Mouse (Mus musculus): ENCODE data around the gene Cdc20b. TPM values are rescaled to one million over a fixed set of nuclear protein-coding genes. Genes with fewer than 3 reads are reported as not detected.

Gene Cdc20b
- polyA plus RNA-seq, 1 experiment from 2014 or later: not detected

MicroRNA genes within 50 kb of the gene (microRNA counts, 519-probe panel; counts per million panel counts)
- 2,315 counts per million, percentile 50 among the panel's probes with 10 or more counts for microRNA mmu-miR-449a
- 1,606 counts per million, percentile 15 among the panel's probes with 10 or more counts for microRNA mmu-miR-449b
- 60.7 counts per million for microRNA mmu-miR-449c

Small RNAs within 50 kb of the gene (microRNA-seq; reads per million reads assigned to microRNA genes)
- gene Mir449a (184 reads per million, percentile 60 among the genes with 10 or more reads in this experiment), gene Mir449b (not detected), gene Mir449c (not detected)

Other genes starting within 250 kb of the Cdc20b start
- 42.6 and 44.4 TPM in 2 replicates for gene Plpp1, start 234.3 kb upstream of the Cdc20b start, polyA plus RNA-seq (2015; fragmentation: Nextera tagmentation; extraction: Ambion mirVana)
- gene Mtrex, start 107.7 kb upstream of the Cdc20b start, polyA plus RNA-seq (2015; fragmentation: Nextera tagmentation; extraction: Ambion mirVana): 29.5 and 31.9 TPM in 2 replicates
- gene Dhx29, start 107.7 kb upstream of the Cdc20b start, polyA plus RNA-seq (2015; fragmentation: Nextera tagmentation; extraction: Ambion mirVana): 4.2 and 4.9 TPM in 2 replicates
- 0.19 and 0.34 TPM in 2 replicates for gene Ccno, start 47.3 kb upstream of the Cdc20b start, polyA plus RNA-seq (2015; fragmentation: Nextera tagmentation; extraction: Ambion mirVana)
- not detected in 2 replicates for gene Mcidas, start 41.3 kb upstream of the Cdc20b start, polyA plus RNA-seq (2015; fragmentation: Nextera tagmentation; extraction: Ambion mirVana)
- 4.4 and 6.3 TPM in 2 replicates for gene Gpx8, start 11.3 kb downstream of the Cdc20b start, polyA plus RNA-seq (2015; fragmentation: Nextera tagmentation; extraction: Ambion mirVana)
- gene Gzma, start 65.9 kb downstream of the Cdc20b start, polyA plus RNA-seq (2015; fragmentation: Nextera tagmentation; extraction: Ambion mirVana): 3.4 and 5.7 TPM in 2 replicates
- gene Esm1, start 174.5 kb downstream of the Cdc20b start, polyA plus RNA-seq (2015; fragmentation: Nextera tagmentation; extraction: Ambion mirVana): 0.35 and 0.55 TPM in 2 replicates
- not detected in 2 replicates for gene Gzmk, start 190.8 kb downstream of the Cdc20b start, polyA plus RNA-seq (2015; fragmentation: Nextera tagmentation; extraction: Ambion mirVana)

All from liver, embryonic 16.5 days (tissue).